Mouse (Mus musculus): Measurements from ENCODE around the gene Zkscan4. TPM values are rescaled to one million over a fixed set of nuclear protein-coding genes. Genes with fewer than 3 reads are reported as not detected.
A peak's percentile ranks its signal among the peaks of the same experiment; 100 is the strongest.

The Zkscan4 gene
- total RNA-seq, 1 experiment from 2014 or later = 2.3 TPM

DNA sequence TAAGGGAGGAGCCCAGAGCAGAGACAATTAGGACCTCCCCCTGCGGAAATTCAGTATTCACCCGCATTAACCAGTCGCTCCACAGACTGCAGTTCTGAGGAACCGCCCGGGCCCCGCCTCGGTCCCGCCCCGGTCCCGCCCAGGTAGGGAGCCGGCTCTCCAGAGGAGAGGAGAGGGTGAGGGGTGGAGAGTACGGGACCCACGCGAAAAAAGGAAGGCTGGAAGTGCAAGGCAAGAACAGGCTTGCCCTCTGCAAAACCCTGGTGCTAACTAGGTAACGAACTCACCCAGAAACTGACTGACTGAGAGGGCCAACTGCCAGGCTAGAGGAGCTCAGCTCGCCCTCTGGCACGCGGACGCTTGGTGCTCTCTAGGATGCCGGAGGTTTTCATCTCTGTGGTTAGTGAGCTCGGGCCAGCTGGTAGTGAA is 27.5 kb downstream of the Zkscan4 start:
- peak; percentile 92 for DNase-seq

GRCm38 (mm10) chr13:21530136-21530535 is 51.4 kb downstream of the Zkscan4 start:
- DNase-seq = no peak

- DNase-seq = peak; percentile 93
Observed at GRCm38 (mm10) chr13:21530781-21531201, 52.1 kb downstream of the Zkscan4 start, which contains the start of gene Zkscan8. Gene Zkscan8 (minus strand): TSS chr13:21531120.

Small RNAs within 50 kb of the gene (microRNA-seq; reads per million reads assigned to microRNA genes)
- 0 to 0.43 reads per million in 2 experiments for gene Mir1896

Other genes starting within 250 kb of the Zkscan4 start
- not detected in 2 replicates for gene Gpx5, start 186.2 kb upstream of the Zkscan4 start, total RNA-seq (2021)
- not detected in 2 replicates for gene Gpx6, start 166.8 kb upstream of the Zkscan4 start, total RNA-seq (2021)
- not detected in 2 replicates for gene Olfr1367, start 132.0 kb upstream of the Zkscan4 start, total RNA-seq (2021)
- gene Zscan12, start 116.1 kb upstream of the Zkscan4 start, total RNA-seq (2021) = 8.0 and 10.1 TPM in 2 replicates
- gene Zkscan3, start 76.2 kb upstream of the Zkscan4 start, total RNA-seq (2021) = 57.7 and 64.0 TPM in 2 replicates
- gene Pgbd1, start 37.8 kb upstream of the Zkscan4 start, total RNA-seq (2021) = 0.79 and 0.85 TPM in 2 replicates
- gene Zscan26, start 25.2 kb upstream of the Zkscan4 start, total RNA-seq (2021) = 32.2 and 35.4 TPM in 2 replicates
- gene Nkapl, start 10.4 kb upstream of the Zkscan4 start, total RNA-seq (2021) = 1.4 and 1.7 TPM in 2 replicates
- gene Gm10065, start 534 bp downstream of the Zkscan4 start, total RNA-seq (2021) = not detected in 2 replicates
- 16.7 and 18.3 TPM in 2 replicates for gene AK157302, start 16.3 kb downstream of the Zkscan4 start, total RNA-seq (2021)
- gene Gm11273, start 22.5 kb downstream of the Zkscan4 start, total RNA-seq (2021) = 174 and 184 TPM in 2 replicates
- 17.4 and 20.4 TPM in 2 replicates for gene Zkscan8, start 52.2 kb downstream of the Zkscan4 start, total RNA-seq (2021)
- gene Olfr1366, start 63.9 kb downstream of the Zkscan4 start, total RNA-seq (2021) = not detected in 2 replicates
- not detected in 2 replicates for gene Olfr1535, start 81.0 kb downstream of the Zkscan4 start, total RNA-seq (2021)
- not detected in 2 replicates for gene Olfr1364, start 102.9 kb downstream of the Zkscan4 start, total RNA-seq (2021)
- not detected in 2 replicates for gene Olfr1362, start 135.1 kb downstream of the Zkscan4 start, total RNA-seq (2021)
- not detected in 2 replicates for gene Olfr11, start 163.6 kb downstream of the Zkscan4 start, total RNA-seq (2021)
- gene Olfr1361, start 184.5 kb downstream of the Zkscan4 start, total RNA-seq (2021) = not detected in 2 replicates
- gene Olfr1360, start 198.5 kb downstream of the Zkscan4 start, total RNA-seq (2021) = not detected in 2 replicates
- gene Olfr1359, start 219.2 kb downstream of the Zkscan4 start, total RNA-seq (2021) = not detected in 2 replicates
- 191 and 254 TPM in 2 replicates for gene Hist1h2bl, start 237.2 kb downstream of the Zkscan4 start, total RNA-seq (2021)
- gene Hist1h2ai, start 237.5 kb downstream of the Zkscan4 start, total RNA-seq (2021) = 129 and 184 TPM in 2 replicates
- 287 and 324 TPM in 2 replicates for gene Hist1h3h, start 238.8 kb downstream of the Zkscan4 start, total RNA-seq (2021)
- gene Hist1h2bm, start 243.1 kb downstream of the Zkscan4 start, total RNA-seq (2021) = 57.9 and 74.0 TPM in 2 replicates